Mouse (Mus musculus): Measurements from ENCODE around the gene Wee1.
"Not testable (repeated sequence)": the region's sequence is repeated elsewhere in the genome, so short reads cannot be mapped to it uniquely, and the experiment has no call there.

Gene Wee1

GRCm38 (mm10) chr7:110122565-110123422 is 948 bp downstream of the Wee1 start:
- no peak for DNase-seq (ENCODE audit: low spot score)

GRCm38 (mm10) chr7:110123844-110124555 is 2.2 kb downstream of the Wee1 start:
- no peak for DNase-seq (ENCODE audit: low spot score)

GRCm38 (mm10) chr7:110128566-110128965 is 6.7 kb downstream of the Wee1 start:
- DNase-seq (ENCODE audit: low spot score) = no peak

GRCm38 (mm10) chr7:110132272-110132671 is 10.4 kb downstream of the Wee1 start:
- not testable (repeated sequence) for DNase-seq (ENCODE audit: low spot score)

GRCm38 (mm10) chr7:110133988-110134387 is 12.1 kb downstream of the Wee1 start:
- no peak for DNase-seq (ENCODE audit: low spot score)

- DNase-seq (ENCODE audit: low spot score) = no peak
Measured at GRCm38 (mm10) chr7:110138538-110138937, 16.7 kb downstream of the Wee1 start.

GRCm38 (mm10) chr7:110143863-110144262 is 22.0 kb downstream of the Wee1 start:
- no peak for DNase-seq (ENCODE audit: low spot score)

- no peak for DNase-seq (ENCODE audit: low spot score)
Measured at GRCm38 (mm10) chr7:110152891-110153290, 31.0 kb downstream of the Wee1 start.

GRCm38 (mm10) chr7:110156712-110157260 is 34.9 kb downstream of the Wee1 start:
- DNase-seq (ENCODE audit: low spot score) = no peak

- no peak for DNase-seq (ENCODE audit: low spot score)
Measured at GRCm38 (mm10) chr7:110157261-110157910, 35.5 kb downstream of the Wee1 start.

- DNase-seq (ENCODE audit: low spot score) = no peak
Measured at GRCm38 (mm10) chr7:110158073-110158472, 36.2 kb downstream of the Wee1 start.

GRCm38 (mm10) chr7:110160109-110160508 is 38.3 kb downstream of the Wee1 start:
- not testable (repeated sequence) for DNase-seq (ENCODE audit: low spot score)

- DNase-seq (ENCODE audit: low spot score) = no peak
Measured at GRCm38 (mm10) chr7:110160601-110161000, 38.8 kb downstream of the Wee1 start.

GRCm38 (mm10) chr7:110163024-110163423 is 41.2 kb downstream of the Wee1 start:
- no peak for DNase-seq (ENCODE audit: low spot score)

GRCm38 (mm10) chr7:110164103-110164681 is 42.3 kb downstream of the Wee1 start:
- DNase-seq (ENCODE audit: low spot score) = peak; percentile 68

- DNase-seq (ENCODE audit: low spot score) = peak; percentile 67
Measured at GRCm38 (mm10) chr7:110164712-110165122, 42.9 kb downstream of the Wee1 start.

- no peak for DNase-seq (ENCODE audit: low spot score)
Measured at GRCm38 (mm10) chr7:110166233-110166632, 44.4 kb downstream of the Wee1 start.

GRCm38 (mm10) chr7:110179208-110179607 is 57.4 kb downstream of the Wee1 start:
- no peak for DNase-seq (ENCODE audit: low spot score)

GRCm38 (mm10) chr7:110180613-110181012 is 58.8 kb downstream of the Wee1 start:
- no peak for DNase-seq (ENCODE audit: low spot score)

- DNase-seq (ENCODE audit: low spot score) = no peak
Measured at GRCm38 (mm10) chr7:110181446-110181845, 59.6 kb downstream of the Wee1 start.

- no peak for DNase-seq (ENCODE audit: low spot score)
Measured at GRCm38 (mm10) chr7:110184608-110185007, 62.8 kb downstream of the Wee1 start.

GRCm38 (mm10) chr7:110189951-110190350 is 68.1 kb downstream of the Wee1 start:
- no peak for DNase-seq (ENCODE audit: low spot score)
